Mouse (Mus musculus) ovary, postnatal 14 days (tissue): ENCODE measurements at regions not wholly inside any gene's neighbourhood (a gene's known extent, or its start where the extent isn't known, plus 50 kb on each side); places are given as distances from the start of the nearest gene placed in this dataset.

Experiments
- DNase-seq: peaks from one replicate; pipeline ENCODE4 v3.0.0; 2022; ENCODE audit warnings: low spot score

GRCm38 (mm10) chr13:105377038-105377437 is 66.4 kb upstream of the Htr1a start:
- DNase-seq, result peak; percentile 58

GRCm38 (mm10) chr13:105378587-105378986 is 64.9 kb upstream of the Htr1a start:
- DNase-seq, result no peak

DNA sequence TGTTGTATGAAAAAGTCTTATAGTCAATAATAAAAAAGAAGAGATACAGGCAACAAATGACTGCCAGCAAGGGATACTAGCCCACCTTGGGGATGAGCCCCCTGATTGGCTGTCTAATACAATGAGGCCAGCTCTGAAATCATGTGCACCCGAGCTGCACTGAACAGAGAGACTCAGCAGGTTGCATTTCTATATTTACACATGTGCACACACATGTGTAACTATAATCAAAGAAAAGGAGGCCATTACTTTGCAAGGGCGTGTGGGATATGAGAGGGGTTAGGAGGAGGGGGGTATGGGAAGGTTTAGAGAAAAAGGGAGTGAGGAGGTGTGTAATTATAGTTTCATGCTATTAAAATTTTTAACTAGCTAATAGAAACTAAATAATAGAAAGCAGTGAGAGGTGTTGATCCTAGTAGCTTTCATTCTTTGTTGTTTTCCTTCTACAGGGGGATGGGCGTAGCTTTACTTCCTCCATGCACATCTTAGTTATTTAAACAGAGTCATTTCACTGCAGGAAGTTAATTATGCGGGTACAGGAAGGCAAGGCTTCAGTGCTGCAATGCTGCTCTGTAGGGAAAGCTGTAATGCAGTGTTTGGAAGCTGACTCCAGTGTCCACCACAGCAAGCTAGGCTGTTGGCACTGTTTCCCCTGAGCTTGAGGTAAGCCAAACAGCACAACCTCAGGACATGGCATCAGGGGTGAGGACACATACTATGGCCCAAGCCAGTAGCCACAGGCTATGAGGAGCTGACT is 56.2 kb upstream of the Htr1a start:
- DNase-seq, result no peak
